Mouse (Mus musculus): ENCODE results near the gene Duoxa1.

DNA sequence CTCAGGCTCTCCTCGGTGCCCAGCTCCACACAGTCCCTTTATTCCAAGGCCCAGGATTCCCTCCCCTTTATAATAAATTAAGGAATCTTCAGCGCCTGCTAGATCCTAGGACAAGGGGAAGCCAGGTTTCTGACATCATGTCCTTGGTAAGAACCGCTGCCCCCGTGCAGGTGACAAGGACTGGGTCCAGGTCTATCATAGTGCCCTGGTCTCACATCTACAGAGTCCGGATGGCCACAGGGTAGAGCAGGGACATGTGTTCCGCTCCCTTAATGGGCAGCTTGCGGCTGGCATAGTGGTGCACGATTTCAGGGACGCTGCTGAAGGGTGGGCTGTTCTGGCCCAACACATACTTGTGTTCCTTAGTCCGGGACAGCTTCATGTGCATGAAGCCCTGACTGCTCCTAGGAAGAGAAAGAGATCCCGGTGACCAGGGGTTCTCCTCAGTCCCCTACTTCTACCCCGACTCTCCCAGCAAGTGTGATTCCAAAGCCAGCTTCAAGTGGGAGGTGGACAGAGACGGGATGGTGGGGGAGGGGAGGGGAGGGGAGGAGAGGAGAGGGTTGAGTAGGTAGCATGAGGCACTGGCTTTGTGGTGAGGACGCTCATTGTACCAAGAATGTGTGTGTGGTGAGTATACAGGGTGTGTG is 35.7 kb upstream of the Duoxa1 start:
- no peak for TF ChIP-seq CEBPB (IDR thresholded peaks at IDR 0.05; ENCODE audit: low read depth)
- no peak for TF ChIP-seq CTCF (IDR thresholded peaks at IDR 0.05; ENCODE audit: control insufficient read depth, insufficient read depth, insufficient read length)
- TF ChIP-seq MYOD1 (IDR thresholded peaks at IDR 0.05; ENCODE audit: control insufficient read depth, insufficient read length, low read depth): no peak
- no peak for TF ChIP-seq MAX (IDR thresholded peaks at IDR 0.05)
- no peak for TF ChIP-seq MYOG (IDR thresholded peaks at IDR 0.05; ENCODE audit: control insufficient read depth, extremely low read depth, insufficient read length)

All from C2C12 (cell line).